ENCODE assay signal across 8 mouse cellular contexts in genomic region chr19:6341453-6342077, GRCm38 (mm10). TPM values are rescaled to one million over a fixed set of nuclear protein-coding genes. Genes with fewer than 3 reads are reported as not detected.
DNase-seq lines count a peak whose midpoint lies in the region; ATAC-seq and TF ChIP-seq lines count a peak whose summit lies in the region.

No protein-coding gene starts in this region.

- intact Hi-C loops in gastrocnemius, postnatal 14 days (cut with DNase I; ENCODE audit: low total_unique reads) = no loop called here

- peak overlapping the region; percentile 19 for H3ac ChIP-seq in myocyte (ENCODE audit: control insufficient read depth, insufficient read length)

- no peaks in the 10 kb centered on the region for H3K27me3 ChIP-seq in kidney, embryonic 15.5 days
- no peaks in the 10 kb centered on the region for H3K27me3 ChIP-seq in hindbrain, embryonic 15.5 days
- no peaks in the 10 kb centered on the region for H3K27me3 ChIP-seq in myocyte (ENCODE audit: control insufficient read depth, insufficient read depth, insufficient read length)

- no peak for DNase-seq in kidney, postnatal 4 days
- no peak for DNase-seq in gastrocnemius, postnatal 14 days
- no peak for DNase-seq in cerebellum, adult 8-10 months
- DNase-seq in right cerebral cortex, adult 2 months (ENCODE audit: low spot score in 2 of 2) = no peak

- no peaks in the 10 kb centered on the region for H3K9me3 ChIP-seq in kidney, embryonic 15.5 days (replicated peaks)
- no peaks in the 10 kb centered on the region for H3K9me3 ChIP-seq in hindbrain, embryonic 15.5 days

- peaks cover 64% of the 10 kb centered on the region for H3K4me1 ChIP-seq in kidney, embryonic 15.5 days
- H3K4me1 ChIP-seq in brown adipose tissue, adult 24 weeks (ENCODE audit: control insufficient read depth, insufficient read depth, insufficient read length, low read length) = peaks cover 9% of the 10 kb centered on the region
- peaks cover 28% of the 10 kb centered on the region for H3K4me1 ChIP-seq in hindbrain, embryonic 15.5 days (replicated peaks)

- peak overlapping the region; percentile 81 for H3K4me3 ChIP-seq in kidney, embryonic 15.5 days (replicated peaks)
- peak overlapping the region; percentile 91 for H3K4me3 ChIP-seq in brown adipose tissue, adult 24 weeks (ENCODE audit: insufficient read depth, low read depth, low read length)
- H3K4me3 ChIP-seq in hindbrain, embryonic 15.5 days = peak overlapping the region; percentile 52
- H3K4me3 ChIP-seq in myocyte = peak overlapping the region; percentile 22

- peaks cover 64% of the 10 kb centered on the region for H3K36me3 ChIP-seq in kidney, embryonic 15.5 days
- peaks cover 58% of the 10 kb centered on the region for H3K36me3 ChIP-seq in hindbrain, embryonic 15.5 days
- H3K36me3 ChIP-seq in myocyte (ENCODE audit: control insufficient read depth, insufficient read depth) = peaks cover 22% of the 10 kb centered on the region

- H3K4me2 ChIP-seq in kidney, embryonic 15.5 days = peak overlapping the region; percentile 97
- H3K4me2 ChIP-seq in hindbrain, embryonic 15.5 days = peak overlapping the region; percentile 79
- H3K4me2 ChIP-seq in myocyte (ENCODE audit: low read depth) = peak overlapping the region; percentile 74

- peak; percentile 9; the same call in 1 of the 2 replicates for ATAC-seq in kidney, embryonic 15.5 days (replicated peaks; ENCODE audit: low FRiP score)
- ATAC-seq in hindbrain, embryonic 15.5 days (ENCODE audit: low FRiP score, low read depth) = no peak

- H3K79me2 ChIP-seq in myocyte (ENCODE audit: control insufficient read depth, insufficient read depth) = peaks cover 5% of the 10 kb centered on the region

- H3K9ac ChIP-seq in kidney, embryonic 15.5 days = peak overlapping the region; percentile 76
- peak overlapping the region; percentile 51 for H3K9ac ChIP-seq in hindbrain, embryonic 15.5 days

- no peak for TF ChIP-seq POLR2A in myocyte (IDR thresholded peaks at IDR 0.05; ENCODE audit: insufficient read length, low read depth)

- WGBS in kidney, embryonic 15.5 days = 8% methylated on average over 23 of the region's 23 CpGs
- WGBS in hindbrain, embryonic 15.5 days = 10% methylated on average over 23 of the region's 23 CpGs

- peak overlapping the region; percentile 87 for H3K27ac ChIP-seq in kidney, embryonic 15.5 days
- peak overlapping the region; percentile 47 for H3K27ac ChIP-seq in brown adipose tissue, adult 24 weeks (replicated peaks; ENCODE audit: low read depth, low read length)
- H3K27ac ChIP-seq in hindbrain, embryonic 15.5 days (replicated peaks) = peak overlapping the region; percentile 43

TF ChIP-seq in myocyte, 11 proteins besides CTCF, POLR2A, EP300 and RAD21:
- TF ChIP-seq MYOG (IDR thresholded peaks at IDR 0.05; ENCODE audit: control insufficient read depth in 1 of 3, insufficient read depth in 1 of 3, insufficient read length in 2 of 3, low read depth in 2 of 3) = no peak
- TF ChIP-seq MAX (IDR thresholded peaks at IDR 0.05; ENCODE audit: low read depth) = no peak
- TF ChIP-seq TCF12 (IDR thresholded peaks at IDR 0.05; ENCODE audit: insufficient read depth, poor library complexity, severe bottlenecking) = no peak
- no peak for TF ChIP-seq USF1 (IDR thresholded peaks at IDR 0.05; ENCODE audit: low read depth)
- no peak for TF ChIP-seq CEBPB (IDR thresholded peaks at IDR 0.05; ENCODE audit: insufficient read depth, poor library complexity, severe bottlenecking)
- no peak for TF ChIP-seq POLR2AphosphoS2 (IDR thresholded peaks at IDR 0.05; ENCODE audit: insufficient read length, low read depth)
- no peak for TF ChIP-seq SRF (IDR thresholded peaks at IDR 0.05; ENCODE audit: control insufficient read depth, insufficient read length, low read depth)
- no peak for TF ChIP-seq REST (IDR thresholded peaks at IDR 0.05; ENCODE audit: insufficient read depth, insufficient read length)
- TF ChIP-seq MYOD1 (IDR thresholded peaks at IDR 0.05; ENCODE audit: control insufficient read depth in 1 of 3, insufficient read length in 2 of 3, low read depth in 2 of 3) = no peak
- no peak for TF ChIP-seq TCF3 (IDR thresholded peaks at IDR 0.05; ENCODE audit: insufficient read length, low read depth)
- no peak for TF ChIP-seq E2F4 (IDR thresholded peaks at IDR 0.05; ENCODE audit: insufficient read depth)

RNA-seq across cellular contexts. Expression of gene Map4k2, which starts 0.6 kb away (rescaled TPM):
- 18.7 and 21.9 TPM in 2 replicates for polyA plus RNA-seq in kidney, embryonic 15.5 days (2015; fragmentation: Nextera tagmentation; extraction: Ambion mirVana)
- 7.9 and 14.0 TPM in 2 replicates for polyA plus RNA-seq in brown adipose tissue, adult 24 weeks (2012; ENCODE audit: insufficient read depth, insufficient read length, missing spikeins)
- 20.1 and 21.8 TPM in 2 replicates for polyA plus RNA-seq in hindbrain, embryonic 15.5 days (2015; fragmentation: Nextera tagmentation; extraction: Ambion mirVana)
- polyA plus RNA-seq in myocyte (2012; fragmentation: generic; extraction: Trizol) = 10.0 TPM
- 10 to 100 TPM in 1 of 2 experiments, 1 to 10 TPM in 1; 9.5 to 14.4 TPM for total RNA-seq in gastrocnemius, postnatal 14 days (2021)

RNA-seq across cellular contexts. Expression of gene Men1, which starts 6.8 kb away (rescaled TPM):
- 82.1 and 91.8 TPM in 2 replicates for polyA plus RNA-seq in kidney, embryonic 15.5 days (2015; fragmentation: Nextera tagmentation; extraction: Ambion mirVana)
- polyA plus RNA-seq in brown adipose tissue, adult 24 weeks (2012; ENCODE audit: insufficient read depth, insufficient read length, missing spikeins) = 13.9 and 22.2 TPM in 2 replicates
- 78.8 and 82.3 TPM in 2 replicates for polyA plus RNA-seq in hindbrain, embryonic 15.5 days (2015; fragmentation: Nextera tagmentation; extraction: Ambion mirVana)
- 37.2 TPM for polyA plus RNA-seq in myocyte (2012; fragmentation: generic; extraction: Trizol)
- 10 to 100 TPM; 10.1 to 11.4 TPM for total RNA-seq in gastrocnemius, postnatal 14 days (2021)

RNA-seq across cellular contexts. Expression of gene Sf1, which starts 21.9 kb away (rescaled TPM):
- 155 and 165 TPM in 2 replicates for polyA plus RNA-seq in kidney, embryonic 15.5 days (2015; fragmentation: Nextera tagmentation; extraction: Ambion mirVana)
- 47.9 and 56.8 TPM in 2 replicates for polyA plus RNA-seq in brown adipose tissue, adult 24 weeks (2012; ENCODE audit: insufficient read depth, insufficient read length, missing spikeins)
- polyA plus RNA-seq in hindbrain, embryonic 15.5 days (2015; fragmentation: Nextera tagmentation; extraction: Ambion mirVana) = 103 and 117 TPM in 2 replicates
- 131 TPM for polyA plus RNA-seq in myocyte (2012; fragmentation: generic; extraction: Trizol)
- 10 to 100 TPM; 75.1 to 80.9 TPM for total RNA-seq in gastrocnemius, postnatal 14 days (2021)

RNA-seq across cellular contexts. Expression of gene Cdc42bpg, which starts 35.3 kb away (rescaled TPM):
- 0.78 and 1.0 TPM in 2 replicates for polyA plus RNA-seq in kidney, embryonic 15.5 days (2015; fragmentation: Nextera tagmentation; extraction: Ambion mirVana)
- polyA plus RNA-seq in brown adipose tissue, adult 24 weeks (2012; ENCODE audit: insufficient read depth, insufficient read length, missing spikeins) = 2.5 and 2.8 TPM in 2 replicates
- 0.36 and 0.38 TPM in 2 replicates for polyA plus RNA-seq in hindbrain, embryonic 15.5 days (2015; fragmentation: Nextera tagmentation; extraction: Ambion mirVana)
- 10.0 TPM for polyA plus RNA-seq in myocyte (2012; fragmentation: generic; extraction: Trizol)
- 1 to 10 TPM; 3.4 to 3.9 TPM for total RNA-seq in gastrocnemius, postnatal 14 days (2021)

RNA-seq across cellular contexts. Expression of gene Pygm, which starts 42.6 kb away (rescaled TPM):
- polyA plus RNA-seq in kidney, embryonic 15.5 days (2015; fragmentation: Nextera tagmentation; extraction: Ambion mirVana) = 28.2 and 30.4 TPM in 2 replicates
- polyA plus RNA-seq in brown adipose tissue, adult 24 weeks (2012; ENCODE audit: insufficient read depth, insufficient read length, missing spikeins) = 28.7 and 48.3 TPM in 2 replicates
- polyA plus RNA-seq in hindbrain, embryonic 15.5 days (2015; fragmentation: Nextera tagmentation; extraction: Ambion mirVana) = 7.0 and 7.6 TPM in 2 replicates
- polyA plus RNA-seq in myocyte (2012; fragmentation: generic; extraction: Trizol) = 232 TPM
- 1,000 to 10,000 TPM; 4,021 to 4,833 TPM for total RNA-seq in gastrocnemius, postnatal 14 days (2021)

Comparison
In these comparisons a context has a peak if more than half of its experiments do, and no peak if none do; other contexts are left out.
1. H3K4me3 ChIP-seq: peak in every context shown above with its lines; median percentile 91 in brown adipose tissue, adult 24 weeks; 81 in kidney, embryonic 15.5 days; 52 in hindbrain, embryonic 15.5 days; 22 in myocyte.